Mouse (Mus musculus): ENCODE data around the gene Sri.

GRCm38 (mm10) chr5:8095689-8096088, 49.8 kb downstream of the Sri start:
- no peak for TF ChIP-seq POLR2A (IDR thresholded peaks at IDR 0.05; ENCODE audit: low read depth, low read length)
- no peak for TF ChIP-seq CTCF (IDR thresholded peaks at IDR 0.05; ENCODE audit: extremely low read depth, insufficient read length, insufficient replicate concordance, low read depth, low read length)
